Mouse (Mus musculus) cerebellum, adult 2 months (tissue): ENCODE results near the gene Msln.

Experiments used
- CTCF ChIP-seq: fragments of 200-500 bp; IDR thresholded peaks from 2 replicates; pipeline ENCODE4 v1.5.1; 2011; ENCODE audit warnings: low read depth, mild to moderate bottlenecking, control low read depth, low read length, moderate library complexity, borderline replicate concordance; ENCODE audit not compliant: insufficient read depth
- POLR2A ChIP-seq: fragments of 200-500 bp; IDR thresholded peaks from 2 replicates; pipeline ENCODE4 v1.6.1; 2011; ENCODE audit warnings: low read length, control low read depth, borderline replicate concordance; ENCODE audit not compliant: insufficient read depth

DNA sequence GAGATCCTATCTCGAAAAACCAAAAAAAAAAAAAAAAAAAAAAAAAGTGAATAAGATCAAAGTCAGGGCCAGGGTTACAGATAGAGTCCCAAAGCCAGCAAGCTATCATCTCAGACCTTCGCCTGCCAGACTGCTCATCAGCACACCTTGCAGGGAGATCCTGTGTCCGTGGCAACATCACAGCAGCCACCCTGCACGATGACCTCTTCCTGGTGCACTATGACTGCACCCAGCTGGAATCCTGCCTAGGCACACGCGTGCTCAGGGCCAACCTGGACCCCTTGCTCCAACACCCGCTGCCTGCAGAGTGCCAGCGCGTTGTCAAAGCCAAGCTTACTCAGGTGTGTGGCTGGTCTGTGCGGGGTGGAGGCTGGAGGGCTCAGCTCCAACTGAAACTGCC, 9.9 kb downstream of the Msln start:
- TF ChIP-seq CTCF, result no peak
- TF ChIP-seq POLR2A, result no peak
